Mouse (Mus musculus) MEL-GATA-1-ER (cell line): ENCODE data around the gene Tmem28.

ENCODE experiments used
- DNase-seq: peaks from one replicate; pipeline ENCODE4 v3.0.0-alpha.2; 2012; ENCODE audit warnings: low read depth; ENCODE audit errors: extremely low read depth

Gene Tmem28

DNA sequence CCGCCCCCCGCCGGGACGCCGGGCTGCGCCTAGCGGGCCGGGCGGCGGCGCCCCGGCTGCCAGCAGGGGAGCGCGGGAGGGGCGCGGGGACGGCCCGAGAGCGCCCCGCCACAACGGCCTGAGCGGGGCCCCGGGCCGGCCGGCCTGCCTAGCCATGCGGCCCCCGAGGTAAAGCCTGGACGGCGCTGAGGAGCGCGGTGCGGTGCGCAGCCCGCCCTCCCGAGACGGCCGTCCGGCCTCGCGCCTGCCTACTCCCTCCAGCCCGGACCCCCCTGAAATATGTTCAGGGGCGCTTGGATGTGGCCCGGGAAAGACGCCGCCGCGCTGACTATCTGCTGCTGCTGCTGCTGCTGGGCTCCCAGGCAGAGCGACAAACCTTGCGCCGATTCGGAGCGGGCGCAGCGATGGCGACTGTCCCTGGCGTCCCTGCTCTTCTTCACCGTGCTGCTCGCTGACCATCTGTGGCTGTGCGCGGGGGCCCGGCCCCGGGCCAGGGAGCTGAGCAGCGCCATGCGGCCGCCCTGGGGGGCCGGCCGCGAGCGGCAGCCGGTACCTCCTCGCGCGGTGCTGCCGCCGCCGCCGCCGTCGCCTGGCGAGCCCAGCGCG is at the start of gene Tmem28:
Gene Tmem28, plus strand, starts transcription at position 232 of the 606 bp plus-strand sequence.
- no peak for DNase-seq

DNA sequence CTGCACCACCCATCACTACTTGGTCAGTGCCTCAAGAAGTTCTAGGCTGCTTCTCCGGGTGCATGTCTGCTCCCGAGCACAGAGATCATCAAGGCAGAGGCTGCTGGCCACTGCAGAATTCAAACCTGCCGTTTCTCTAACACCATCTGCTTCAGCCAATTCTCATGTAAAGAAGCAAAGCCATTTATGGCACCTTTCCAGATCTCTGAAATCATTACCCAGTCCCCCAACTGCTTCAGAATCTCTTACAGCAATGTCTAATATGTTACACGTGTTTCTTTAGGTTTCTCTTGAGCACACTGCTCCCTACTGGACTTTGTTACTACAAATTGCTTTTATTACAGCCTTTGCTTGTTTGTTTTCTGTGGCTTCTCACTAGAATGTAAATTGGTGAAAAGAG is 40.5 kb upstream of the Tmem28 start:
- no peak for DNase-seq

DNA sequence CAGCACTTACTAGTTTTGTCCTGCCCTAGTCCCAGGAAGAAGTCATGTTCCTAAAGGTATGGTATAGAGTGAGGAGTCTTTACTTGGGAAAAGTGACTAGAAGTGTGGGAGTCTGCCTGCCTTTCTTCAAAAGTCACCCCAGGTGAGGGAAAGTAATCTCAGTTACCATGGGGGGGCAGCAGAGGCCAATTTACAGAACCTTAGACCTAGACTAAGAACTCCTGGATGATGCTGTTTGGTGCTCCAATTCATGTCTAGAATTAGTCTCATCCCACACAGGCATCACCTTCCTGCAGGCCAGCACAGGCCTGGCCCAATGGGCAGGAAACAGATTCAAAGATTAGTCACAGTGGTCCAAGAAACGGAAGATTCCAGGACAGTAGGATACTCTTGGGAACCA is 12.4 kb upstream of the Tmem28 start:
- DNase-seq, result no peak

DNA sequence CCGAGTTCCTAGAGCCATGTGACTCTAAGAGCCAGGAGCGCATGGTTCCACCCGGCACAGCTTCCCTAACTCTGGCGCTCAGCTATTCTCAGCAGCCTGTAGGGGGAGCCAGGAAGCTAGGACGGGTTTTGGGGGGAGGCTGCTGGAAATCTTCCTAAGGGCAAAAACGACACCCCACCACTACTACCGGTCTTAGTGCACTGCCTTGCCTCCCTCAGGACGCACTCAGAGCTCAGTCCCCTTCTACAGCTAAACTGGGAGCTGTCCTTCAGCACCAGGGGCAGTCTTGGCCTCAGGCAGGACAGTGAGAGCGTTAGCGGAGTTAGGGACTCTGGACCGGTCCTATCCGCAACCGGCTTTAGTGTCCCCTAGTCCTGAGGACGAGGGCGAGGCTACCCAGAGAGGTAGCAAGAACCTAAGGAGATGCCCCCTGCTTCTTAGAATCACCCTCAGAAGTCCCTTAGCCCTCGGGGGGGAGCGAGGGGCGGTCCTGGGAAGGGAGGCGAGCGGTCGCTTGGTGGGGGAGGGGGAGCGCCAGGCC is 1.4 kb upstream of the Tmem28 start:
- DNase-seq, result no peak

DNA sequence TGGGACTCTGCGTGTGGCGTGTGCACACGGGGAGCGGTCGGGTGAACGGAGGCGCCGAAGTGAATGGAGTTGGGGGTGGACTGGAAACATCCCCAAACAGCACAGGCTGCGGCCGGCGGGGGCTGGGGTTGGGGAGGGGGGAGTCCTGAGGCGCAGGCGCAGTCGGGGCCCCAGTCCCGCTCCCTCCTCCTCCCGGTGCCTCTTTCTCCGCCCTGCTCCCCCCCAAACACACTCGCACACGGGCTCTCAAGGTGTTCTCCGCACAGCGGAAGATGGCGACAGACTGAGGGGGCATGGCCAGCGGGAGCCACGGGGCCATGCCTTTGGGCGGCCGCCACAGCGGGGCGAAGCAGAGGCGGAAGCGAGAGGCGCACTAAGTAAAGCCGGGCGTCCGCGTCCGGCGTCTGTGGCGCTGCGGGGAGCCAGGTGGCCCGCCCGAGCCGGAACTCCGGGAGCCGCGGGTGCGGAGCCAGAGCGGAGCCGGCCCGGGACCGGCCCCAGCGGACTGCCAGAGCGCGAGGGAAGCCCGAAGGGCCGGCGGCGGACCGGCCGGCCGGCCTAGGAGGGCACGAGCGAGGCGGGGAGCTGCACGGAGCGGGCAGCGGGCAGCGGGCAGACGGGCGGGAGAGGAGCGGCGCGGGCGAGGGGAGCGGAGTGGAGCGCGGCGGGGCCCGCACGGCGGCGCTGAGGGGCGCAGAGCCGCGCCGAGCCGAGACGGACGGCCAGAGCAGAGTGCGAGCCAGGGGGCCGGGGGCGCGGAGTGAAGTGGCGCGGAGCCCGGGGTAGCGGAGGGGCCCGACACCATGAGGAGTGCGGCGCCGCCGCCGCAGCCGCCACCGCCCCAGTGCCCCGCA is 658 bp upstream of the Tmem28 start:
- DNase-seq, result no peak

DNA sequence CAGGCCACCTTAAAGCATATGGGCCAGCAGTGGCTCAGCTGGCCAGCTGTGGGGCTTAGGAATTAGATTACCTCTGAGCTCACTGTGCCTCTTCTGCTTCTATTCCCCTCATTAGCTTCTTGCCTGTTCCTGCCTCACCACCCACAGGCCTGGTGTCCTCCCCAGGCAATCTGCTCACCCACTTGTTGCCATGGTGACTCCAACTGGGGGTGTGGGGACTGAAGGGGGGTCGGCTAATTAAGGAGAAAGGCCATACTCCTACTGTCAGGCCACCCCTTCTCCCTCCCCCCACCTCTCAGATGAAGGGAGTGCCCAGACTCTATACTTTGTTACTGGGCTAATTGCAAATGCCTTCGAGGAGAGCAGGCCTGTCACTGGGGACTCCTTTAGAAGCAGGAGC is 21.3 kb downstream of the Tmem28 start:
- DNase-seq, result no peak

DNA sequence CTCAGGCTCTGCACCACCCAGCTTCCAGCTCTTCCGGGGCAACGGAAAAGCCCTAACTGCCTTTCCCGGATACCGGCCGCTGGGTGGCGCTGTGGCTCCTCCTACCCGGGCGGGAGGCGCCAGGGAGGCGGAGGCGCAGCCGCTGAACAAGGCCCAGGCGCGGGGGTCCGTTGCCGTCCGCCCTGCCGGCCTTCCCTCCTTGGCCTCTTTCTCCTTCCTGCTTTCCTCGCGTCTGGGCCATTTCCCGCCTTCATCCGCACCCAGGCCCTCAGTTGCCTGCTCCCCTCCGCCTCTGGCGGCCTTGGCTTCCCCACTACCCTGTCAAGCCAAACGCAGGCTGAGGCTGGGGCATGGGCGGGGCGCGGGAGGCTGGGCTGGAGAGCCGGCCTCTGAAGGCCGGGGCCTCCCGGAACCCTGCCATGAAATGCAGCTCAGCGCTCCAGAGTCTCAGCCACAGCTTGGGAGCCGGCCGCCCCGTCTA is 32.5 kb downstream of the Tmem28 start:
- peak; percentile 41 for DNase-seq

DNA sequence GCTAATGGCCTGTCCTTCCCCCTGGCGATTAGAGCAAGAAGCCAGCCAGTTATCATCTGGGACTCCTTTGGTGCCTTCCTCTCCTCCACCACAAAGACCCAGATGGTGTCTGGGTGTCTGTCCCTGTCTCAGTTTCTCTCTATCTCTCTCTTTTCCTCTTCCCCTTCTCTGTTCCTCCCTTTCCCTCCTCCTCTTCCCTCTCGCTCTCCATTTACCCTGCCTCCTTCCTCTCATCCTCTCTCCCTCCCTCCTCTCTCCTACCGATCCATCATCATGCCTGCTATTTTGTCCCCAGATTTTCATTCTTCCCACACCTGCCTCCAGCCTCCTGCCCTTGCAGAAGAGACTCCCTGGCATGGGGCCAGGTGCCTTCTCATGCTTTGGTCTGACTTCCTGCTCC is 33.0 kb downstream of the Tmem28 start:
- peak; percentile 25 for DNase-seq

DNA sequence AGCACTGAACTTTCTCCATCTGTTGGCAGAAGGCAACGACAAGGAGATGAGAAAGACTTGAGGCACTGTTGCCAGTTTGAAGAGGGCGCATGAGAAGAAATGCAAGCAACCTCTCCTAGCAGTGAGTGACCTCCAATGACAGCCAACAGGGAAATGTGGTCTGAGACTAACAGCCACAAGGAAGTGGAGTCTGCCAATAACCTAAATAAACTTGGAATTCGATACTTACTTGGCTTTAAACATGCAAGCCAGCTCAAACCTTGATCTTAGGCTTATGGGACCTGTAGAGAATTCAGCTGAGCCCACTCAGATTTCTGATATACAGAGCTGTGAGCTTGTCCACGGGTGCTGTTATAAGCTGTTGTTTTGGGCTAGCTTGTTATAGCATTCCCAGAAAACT is 51.4 kb downstream of the Tmem28 start:
- no peak for DNase-seq

DNA sequence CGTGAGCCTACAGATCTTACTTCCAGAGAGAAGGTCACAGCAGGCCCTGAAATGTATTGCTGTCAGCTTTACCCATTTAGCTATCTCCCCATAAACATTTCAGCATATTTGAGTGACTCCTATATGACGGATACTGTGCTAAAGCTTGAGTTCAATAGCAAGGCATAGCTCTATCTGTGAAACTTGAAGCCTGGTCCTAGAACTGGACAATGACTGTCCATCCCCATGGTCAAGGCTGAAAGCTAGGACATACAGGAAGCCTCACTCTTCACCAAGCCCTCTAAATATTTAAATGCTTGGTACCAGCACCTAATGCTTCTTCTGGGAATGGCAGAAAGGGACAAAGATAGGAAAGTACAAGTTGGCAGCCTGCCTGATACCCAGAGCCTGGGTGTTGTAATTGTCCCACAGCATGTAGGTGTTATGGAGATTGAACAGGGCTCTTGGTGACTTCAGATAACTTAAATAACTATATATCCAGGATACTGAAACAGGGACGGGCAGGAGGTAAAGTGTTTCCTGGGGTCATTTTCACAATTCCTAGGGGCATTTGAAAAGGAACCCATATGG is 51.9 kb downstream of the Tmem28 start:
- DNase-seq, result no peak

DNA sequence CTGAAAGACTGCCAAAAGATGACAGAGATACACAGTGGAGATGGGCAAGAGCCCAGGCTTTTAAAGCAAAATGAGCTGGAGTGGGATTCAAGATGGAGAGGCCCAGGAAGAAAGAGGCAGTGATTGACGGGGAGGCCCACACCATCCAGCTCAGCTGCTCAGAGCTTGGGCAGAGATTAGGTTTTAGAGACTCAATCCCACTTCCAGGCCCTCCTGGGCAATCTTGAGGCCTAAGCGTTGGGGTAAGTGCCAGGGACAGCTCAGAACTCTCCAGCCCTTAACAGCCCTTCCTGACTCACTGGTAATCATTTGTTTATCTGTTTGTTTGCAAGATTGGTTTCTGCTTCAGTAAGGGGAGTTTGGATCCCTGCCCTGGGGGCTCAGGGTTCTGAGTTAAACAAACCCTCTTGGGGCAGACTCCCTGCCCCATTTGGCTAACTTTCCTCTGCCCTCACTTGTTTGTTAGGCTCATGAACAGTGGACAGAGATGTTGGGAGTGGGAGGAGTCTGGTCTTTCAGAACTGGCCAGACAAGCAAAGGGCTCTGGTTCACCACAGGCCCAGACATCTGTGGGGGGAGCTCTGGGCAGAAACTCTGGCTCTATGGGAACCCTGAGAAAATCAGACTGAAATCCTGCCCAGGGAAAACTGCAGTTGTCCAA is 52.6 kb downstream of the Tmem28 start:
- no peak for DNase-seq

DNA sequence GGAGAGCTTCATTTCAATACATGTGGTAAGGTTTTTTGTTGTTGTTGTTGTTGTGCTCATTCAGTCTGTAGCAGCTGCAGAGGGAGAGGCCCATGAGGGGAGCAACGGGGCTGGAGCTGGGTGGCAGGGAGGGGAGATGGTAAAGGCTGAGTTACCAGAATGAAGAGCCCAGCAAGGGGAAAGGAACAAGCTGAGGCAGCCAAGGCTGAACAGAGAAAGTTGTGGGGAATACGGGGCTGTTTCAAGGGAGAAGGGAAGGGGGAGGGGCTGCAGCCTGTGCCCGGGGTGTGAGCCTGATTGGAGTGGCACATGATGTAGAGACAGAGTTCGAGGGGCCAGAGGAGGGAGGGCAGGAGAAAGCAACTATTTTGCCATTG is 53.1 kb downstream of the Tmem28 start:
- DNase-seq, result no peak

DNA sequence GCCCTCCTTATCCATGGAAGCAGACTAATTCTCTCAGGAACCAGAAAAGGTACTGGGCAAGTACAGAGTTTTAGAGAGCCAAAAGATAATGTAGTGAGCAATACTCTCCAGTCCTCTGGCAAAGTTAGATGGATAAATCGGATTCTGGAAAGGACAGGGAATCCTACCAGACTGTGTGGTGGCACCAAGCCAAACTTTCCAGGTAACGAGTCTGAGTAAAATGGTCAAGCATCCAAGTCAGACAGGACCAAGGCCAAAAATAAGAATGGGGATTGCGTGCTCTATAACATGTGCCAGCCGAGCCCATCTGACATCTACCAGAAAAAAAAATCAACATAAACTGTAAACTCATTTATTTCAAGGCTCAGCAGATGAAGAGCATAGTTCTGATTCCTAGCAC is 56.0 kb downstream of the Tmem28 start:
- no peak for DNase-seq

DNA sequence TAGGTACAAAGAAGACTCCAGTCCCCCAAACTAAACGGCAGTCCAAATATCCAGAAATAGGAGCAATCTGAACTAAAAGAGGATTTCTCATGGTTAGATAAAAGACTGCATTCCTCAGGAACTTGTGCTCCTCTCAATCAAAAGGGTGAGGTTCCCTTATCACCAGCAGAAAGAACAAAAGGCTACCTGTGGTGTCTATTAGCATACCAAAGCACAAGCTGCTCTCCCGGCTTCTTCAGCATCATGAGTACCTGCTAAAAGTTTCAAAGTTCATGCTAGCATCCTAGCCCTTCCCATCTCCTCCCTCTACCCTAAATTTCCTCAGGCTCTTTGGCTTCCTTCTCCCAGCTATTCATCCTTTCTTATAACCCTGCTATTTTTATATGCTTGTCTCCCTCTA is 62.6 kb downstream of the Tmem28 start:
- no peak for DNase-seq
